ENCODE assay signal across 7 mouse cellular contexts in genomic region chr1:112378660-112379059, GRCm38 (mm10).
A peak's percentile ranks its signal among the peaks of the same experiment; 100 is the strongest.
DNase-seq lines count a peak whose midpoint lies in the region; ATAC-seq lines count a peak whose summit lies in the region.

No protein-coding gene starts in this region.

- intact Hi-C loops in gastrocnemius, postnatal 14 days (cut with DNase I; ENCODE audit: low total_unique reads), result no loop called here

- H3K4me3 ChIP-seq in hindbrain, embryonic 14.5 days (replicated peaks; ENCODE audit: low read length), result no peak overlapping the region
- no peak overlapping the region for H3K4me3 ChIP-seq in limb, embryonic 10.5 days

- ATAC-seq in common myeloid progenitor, adult 5-6 weeks (replicated peaks; ENCODE audit: low read depth, poor library complexity, severe bottlenecking), result peak; percentile 64; the same call in 1 of the 2 replicates
- ATAC-seq in hindbrain, embryonic 14.5 days (ENCODE audit: low FRiP score), result peak; percentile 81

- no peaks in the 10 kb centered on the region for H3K9me3 ChIP-seq in hindbrain, embryonic 14.5 days (ENCODE audit: control insufficient read depth, low read length)
- H3K9me3 ChIP-seq in limb, embryonic 10.5 days (replicated peaks), result no peaks in the 10 kb centered on the region

- 6% methylated on average over 2 of the region's 2 CpGs for WGBS in hindbrain, embryonic 14.5 days
- 17% methylated on average over 2 of the region's 2 CpGs for WGBS in limb, embryonic 10.5 days

- H3K27me3 ChIP-seq in hindbrain, embryonic 14.5 days (ENCODE audit: control insufficient read depth, insufficient read depth, low read length), result no peaks in the 10 kb centered on the region
- no peaks in the 10 kb centered on the region for H3K27me3 ChIP-seq in limb, embryonic 10.5 days (ENCODE audit: low read depth, poor library complexity, severe bottlenecking)

- peak; percentile 42 for DNase-seq in testis, postnatal 10 days (ENCODE audit: low spot score)
- no peak for DNase-seq in testis, postnatal 14 days (ENCODE audit: low spot score)
- peak; percentile 92 for DNase-seq in hindbrain, embryonic 14.5 days (ENCODE audit: low spot score)
- peak; percentile 33 for DNase-seq in limb, embryonic 10.5 days (ENCODE audit: low spot score)
- DNase-seq in right cerebral cortex, postnatal 14 days, result peak; percentile 8
- no peak for DNase-seq in gastrocnemius, postnatal 14 days

- H3K4me2 ChIP-seq in hindbrain, embryonic 14.5 days (replicated peaks), result no peak overlapping the region

- no peak overlapping the region for H3K27ac ChIP-seq in hindbrain, embryonic 14.5 days
- H3K27ac ChIP-seq in limb, embryonic 10.5 days, result no peak overlapping the region

- H3K9ac ChIP-seq in hindbrain, embryonic 14.5 days, result no peak overlapping the region

- H3K36me3 ChIP-seq in hindbrain, embryonic 14.5 days (replicated peaks; ENCODE audit: control insufficient read depth, insufficient read depth), result no peaks in the 10 kb centered on the region
- no peaks in the 10 kb centered on the region for H3K36me3 ChIP-seq in limb, embryonic 10.5 days

- H3K4me1 ChIP-seq in hindbrain, embryonic 14.5 days (replicated peaks; ENCODE audit: control insufficient read depth, insufficient read depth, low read length), result no peaks in the 10 kb centered on the region
- no peaks in the 10 kb centered on the region for H3K4me1 ChIP-seq in limb, embryonic 10.5 days

Comparison
In these comparisons a context has a peak if more than half of its experiments do, and no peak if none do; other contexts are left out.
1. DNase-seq: peak in testis, postnatal 10 days (single experiment), hindbrain, embryonic 14.5 days (single experiment), limb, embryonic 10.5 days (single experiment) and right cerebral cortex, postnatal 14 days (single experiment); none in testis, postnatal 14 days (single experiment) and gastrocnemius, postnatal 14 days (single experiment).